Mouse (Mus musculus) induced T-regulatory cell, adult 2 months (primary cell): ENCODE measurements around the gene Ces2b.
"Not testable (repeated sequence)": the region's sequence is repeated elsewhere in the genome, so short reads cannot be mapped to it uniquely, and the experiment has no call there.

Experiments used
- DNase-seq: peaks from one replicate; pipeline ENCODE4 v3.0.0-alpha.2; 2012; ENCODE audit warnings: low read depth

Gene Ces2b

DNA sequence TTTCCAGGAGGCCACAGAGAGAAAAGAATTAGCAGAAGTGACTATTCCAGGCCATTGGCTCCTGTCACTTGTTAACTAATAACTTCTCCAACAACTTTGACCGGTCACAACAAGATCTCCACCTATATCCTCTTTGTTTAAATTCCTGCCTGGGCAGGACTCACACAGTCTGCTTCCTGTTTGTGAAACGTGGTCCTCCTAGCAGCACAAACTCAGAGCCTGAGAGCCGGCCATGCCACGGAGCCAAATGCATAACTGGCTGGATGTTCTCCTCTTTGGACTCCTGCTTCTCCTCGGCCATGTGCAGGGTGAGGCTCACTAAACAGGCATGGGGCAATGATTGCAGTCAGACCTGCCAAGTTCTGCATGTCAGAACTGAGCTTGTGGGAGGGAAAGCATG is at the start of gene Ces2b:
TSS of gene Ces2b (plus strand) at position 133 of the 400 bp plus-strand sequence.
- no peak for DNase-seq

DNA sequence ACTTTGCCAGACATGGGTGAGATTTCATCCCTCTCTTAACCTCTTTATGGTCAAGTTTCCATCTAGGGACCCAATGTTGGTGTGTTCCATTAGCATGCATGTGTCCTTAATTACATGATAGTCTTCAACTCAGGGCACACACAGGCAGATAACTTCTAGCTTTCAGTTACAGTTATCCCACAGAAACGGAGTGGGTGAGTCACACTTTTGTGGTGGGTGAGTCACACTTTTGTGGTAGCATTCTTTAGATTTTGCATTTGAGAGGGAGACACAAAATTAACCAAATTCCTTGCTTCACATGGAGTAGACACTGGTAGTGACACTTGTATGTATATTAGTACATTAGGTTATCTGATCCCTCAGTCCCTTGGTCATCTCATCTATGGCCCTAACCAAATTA is 44.3 kb upstream of the Ces2b start:
- DNase-seq = peak; percentile 24

DNA sequence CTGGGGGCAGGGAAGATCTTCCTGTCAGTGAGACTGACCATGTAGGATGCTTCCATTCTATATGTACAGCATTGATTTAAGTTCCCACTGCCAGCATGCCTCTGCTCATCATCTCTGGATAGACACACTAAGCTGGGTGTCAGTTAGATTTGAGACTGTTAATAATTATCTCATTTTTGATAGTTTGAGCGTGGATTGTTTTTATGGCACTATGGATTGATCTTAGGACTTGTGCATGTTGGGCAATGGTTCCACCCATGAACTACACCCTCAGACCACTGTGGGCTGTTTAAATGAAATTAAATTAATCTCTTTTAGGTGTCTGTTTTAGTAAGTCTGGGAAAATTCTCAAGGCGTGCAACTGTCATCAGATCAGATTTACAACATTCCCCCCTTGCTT is 42.4 kb upstream of the Ces2b start:
- no peak for DNase-seq

DNA sequence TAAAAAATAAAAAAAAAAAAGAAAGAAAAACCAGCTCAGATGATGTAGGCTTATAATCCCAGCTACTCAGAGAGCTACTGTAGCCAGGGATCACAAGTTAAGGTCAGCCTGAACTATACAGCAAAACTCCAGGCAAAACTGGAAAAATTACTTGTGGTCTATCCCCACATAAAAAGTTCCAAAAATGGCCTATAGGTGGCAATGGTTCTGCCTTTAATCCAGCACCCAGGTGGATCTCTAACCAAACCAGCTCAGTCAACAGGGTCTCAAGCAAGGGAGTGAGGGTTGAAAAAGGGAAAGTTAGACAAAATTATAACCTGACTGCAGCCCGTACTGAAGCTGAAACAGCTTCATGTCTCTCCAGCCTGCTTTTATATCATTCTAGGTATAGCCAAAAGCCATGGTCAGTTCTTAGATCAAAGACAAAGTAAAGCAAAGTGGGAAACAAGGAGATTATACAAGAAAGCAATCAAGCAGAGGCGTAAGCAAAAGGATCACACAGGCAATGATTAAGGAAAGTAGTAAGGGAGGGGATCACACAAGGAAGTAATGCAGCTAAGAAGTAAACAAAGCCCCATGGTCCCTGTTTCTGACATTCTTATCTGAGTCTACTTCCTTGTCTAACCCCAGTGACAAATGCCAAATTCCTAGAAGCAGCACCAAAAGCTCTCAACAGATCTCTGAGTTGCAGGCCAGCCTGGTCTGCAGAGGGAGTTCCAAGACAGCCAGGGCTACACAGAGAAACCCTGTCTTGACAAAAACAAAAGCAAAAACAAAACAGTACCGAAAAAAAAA is 41.3 kb upstream of the Ces2b start:
- peak; percentile 70 for DNase-seq

DNA sequence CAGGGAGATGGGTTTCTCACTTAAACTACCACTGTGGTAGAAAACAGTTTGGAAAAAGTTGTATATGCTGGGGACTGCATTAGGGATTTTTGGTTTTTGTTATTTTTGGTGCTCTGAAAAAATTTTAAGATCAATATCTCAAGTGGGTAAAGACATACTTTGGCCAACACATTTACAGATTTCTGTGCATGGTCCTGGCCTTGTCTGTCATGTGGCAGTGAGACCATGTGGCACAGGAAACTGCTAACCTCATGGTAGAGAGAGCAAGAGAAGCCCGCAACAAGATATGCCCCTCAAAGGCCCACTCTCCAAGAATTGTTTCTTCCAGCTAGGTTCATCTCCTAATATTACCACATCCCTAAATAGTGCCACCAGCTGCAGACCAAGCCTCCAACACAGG is 32.0 kb upstream of the Ces2b start:
- DNase-seq = no peak

DNA sequence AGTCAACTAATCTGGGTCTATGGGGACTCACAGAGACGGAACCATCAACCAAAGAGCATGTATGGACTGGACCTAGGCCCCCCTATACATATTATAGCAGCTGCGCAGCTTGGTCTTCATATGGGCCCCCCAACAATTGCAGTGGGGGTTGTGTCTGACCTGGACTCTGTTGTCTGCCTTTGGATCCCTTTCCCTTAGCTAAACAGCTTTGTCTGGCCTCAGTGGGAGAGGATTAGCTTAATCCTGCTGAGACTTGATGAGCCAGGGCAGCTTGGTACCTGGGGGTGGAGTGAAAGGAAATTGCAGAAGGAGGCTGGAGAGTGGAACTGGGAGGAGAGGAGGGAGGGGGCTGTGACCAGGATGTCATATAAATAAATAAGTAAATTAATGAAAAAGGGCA is 25.2 kb upstream of the Ces2b start:
- no peak for DNase-seq

DNA sequence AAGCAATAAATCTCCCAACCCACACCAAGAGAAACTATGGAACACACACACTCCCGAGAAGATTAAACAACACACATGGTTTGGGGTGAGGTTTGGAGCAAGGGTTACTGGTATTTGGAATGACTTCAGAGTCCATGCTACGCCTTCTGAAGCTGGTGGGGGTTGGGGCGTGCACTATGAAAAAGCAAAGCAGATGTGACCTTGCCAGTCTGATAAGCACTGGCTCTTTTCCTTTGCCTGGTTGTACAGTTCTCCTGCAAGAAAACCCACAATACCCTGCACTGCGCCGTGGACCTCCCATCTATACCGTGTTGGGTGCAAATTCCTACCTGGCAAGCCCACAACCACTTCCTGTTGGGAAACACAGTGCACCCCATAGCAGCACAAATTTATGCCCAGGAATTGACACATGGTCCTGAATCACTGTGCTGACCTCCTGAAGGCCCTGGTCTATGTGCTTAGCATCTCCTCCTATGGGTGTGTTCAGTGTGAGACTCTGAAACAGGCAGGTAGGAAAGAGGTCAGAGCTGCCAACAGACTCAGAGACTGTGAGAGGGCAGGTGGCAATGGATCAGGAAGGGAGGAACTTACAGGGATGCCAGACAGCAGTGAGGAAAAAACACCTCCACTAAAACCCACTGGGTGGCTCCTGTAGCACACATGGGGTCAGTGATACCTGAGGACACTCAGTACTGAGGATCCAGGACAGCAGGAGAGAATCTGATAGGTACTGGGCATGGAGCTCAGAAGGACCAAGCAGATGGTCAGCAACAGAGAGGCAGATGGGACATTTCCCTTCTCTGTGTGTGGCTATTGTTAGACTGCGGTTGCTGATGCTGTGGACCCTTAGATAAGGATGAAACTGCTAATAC is 22.6 kb upstream of the Ces2b start:
- DNase-seq = no peak

DNA sequence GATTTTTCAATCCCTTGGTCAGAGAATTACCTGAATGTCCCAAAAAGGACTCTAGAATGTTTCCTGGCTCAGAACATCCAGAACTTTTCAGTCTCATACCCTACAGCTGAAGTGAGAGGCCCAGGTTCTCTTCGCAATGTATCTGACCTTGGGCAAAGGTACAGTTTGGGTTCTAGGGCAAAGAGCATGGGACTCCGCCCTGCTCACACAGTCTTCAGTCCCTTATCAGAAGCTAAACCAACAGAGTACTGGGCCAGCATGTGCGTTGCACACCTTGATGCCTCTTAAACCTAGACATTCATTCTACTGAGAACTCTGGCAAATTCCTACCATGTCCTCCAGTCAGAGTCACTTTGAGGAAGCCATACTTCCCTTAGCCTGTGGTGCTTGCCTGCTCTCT is 21.9 kb upstream of the Ces2b start:
- DNase-seq = no peak

DNA sequence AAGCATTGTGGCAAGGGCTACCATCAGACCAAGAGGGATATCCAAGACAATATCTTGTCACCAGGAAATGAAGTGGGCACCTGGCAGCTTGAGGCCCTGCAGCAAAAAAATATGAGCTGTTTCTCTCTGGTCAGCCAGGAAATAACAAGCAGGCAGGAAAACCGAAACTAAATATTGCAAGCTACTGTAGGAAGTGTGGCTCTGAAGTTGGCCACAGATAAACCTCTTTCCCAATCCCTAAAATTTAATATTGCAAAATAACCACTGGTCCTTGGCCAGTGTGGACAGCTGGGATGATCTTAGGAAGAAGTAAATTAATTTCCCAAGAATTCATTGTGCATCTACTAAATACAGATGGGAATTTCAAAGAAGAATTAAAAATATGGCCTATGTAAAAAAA is 4.5 kb upstream of the Ces2b start:
- no peak for DNase-seq

DNA sequence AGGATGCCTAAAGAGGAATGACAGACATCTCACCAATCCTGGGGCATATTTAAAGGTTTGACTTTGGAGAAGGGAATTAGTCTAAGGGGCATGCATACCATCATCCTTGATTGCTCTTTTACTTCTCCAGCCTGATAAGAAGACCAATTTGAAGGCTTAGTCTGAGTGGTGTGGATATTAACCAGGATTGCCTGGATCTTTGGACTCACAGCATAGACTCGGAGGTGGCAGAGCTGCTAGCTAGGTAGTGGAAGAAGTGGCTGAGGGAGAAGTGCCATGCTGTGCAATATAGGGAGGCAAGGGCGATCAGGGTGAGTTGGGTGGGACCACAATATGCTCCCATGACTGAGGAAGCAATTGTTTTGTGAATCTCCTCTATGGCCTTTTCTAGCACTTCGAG is 3.2 kb upstream of the Ces2b start:
- DNase-seq = no peak

DNA sequence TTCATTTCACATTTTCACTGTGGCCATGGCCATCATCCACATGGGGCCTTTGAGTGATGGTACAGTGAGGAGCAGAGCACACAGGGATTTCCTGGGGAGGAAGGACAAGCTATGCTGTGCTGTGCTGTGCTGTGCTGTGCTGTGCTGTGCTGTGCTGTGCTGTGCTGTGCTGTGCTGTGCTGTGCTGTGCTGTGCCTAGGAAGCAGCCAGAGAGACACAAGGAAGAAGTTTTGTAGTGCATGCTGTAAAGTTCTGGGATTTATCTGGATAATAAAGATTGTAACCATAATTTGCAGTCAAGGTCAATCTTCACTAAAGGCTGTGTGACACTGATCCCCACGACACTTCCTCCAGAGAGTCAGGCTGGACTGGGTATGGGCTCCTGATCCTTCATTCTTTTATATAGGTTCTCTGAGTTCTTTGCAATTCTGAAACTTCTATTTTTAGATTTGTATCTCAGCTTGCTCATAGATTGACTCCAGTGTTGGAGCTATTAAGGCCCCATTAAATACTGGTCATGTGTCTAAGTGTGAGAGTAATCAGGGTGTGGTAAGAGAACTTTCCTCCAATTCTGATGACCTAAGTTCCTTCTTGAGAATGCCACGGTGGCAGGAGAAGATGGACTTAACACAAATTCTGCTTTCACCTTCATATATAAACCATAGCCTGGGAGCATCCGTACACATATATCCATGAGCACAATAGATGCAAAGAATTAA is 10.1 kb downstream of the Ces2b start:
- no peak for DNase-seq

DNA sequence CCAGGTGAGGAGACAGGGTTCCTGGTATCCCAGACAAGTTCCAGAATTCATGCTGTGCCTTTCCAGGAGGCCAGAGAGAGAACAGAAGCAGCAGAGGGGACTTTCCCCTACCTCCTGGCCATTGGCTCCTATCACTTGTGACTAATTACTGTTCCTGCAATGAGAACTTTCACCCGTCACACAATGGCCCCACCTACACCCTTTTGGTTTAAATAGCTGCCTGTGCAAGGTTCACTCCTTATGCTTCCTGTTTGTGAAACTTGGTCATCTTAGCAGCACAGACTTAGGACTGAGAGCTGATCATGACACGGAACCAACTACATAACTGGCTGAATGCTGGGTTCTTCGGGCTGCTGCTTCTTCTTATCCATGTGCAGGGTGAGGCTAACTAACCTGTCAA is 15.5 kb downstream of the Ces2b start, which contains the start of gene Ces2c:
TSS of gene Ces2c (plus strand) at position 238 of the 400 bp plus-strand sequence.
- DNase-seq = peak; percentile 44

DNA sequence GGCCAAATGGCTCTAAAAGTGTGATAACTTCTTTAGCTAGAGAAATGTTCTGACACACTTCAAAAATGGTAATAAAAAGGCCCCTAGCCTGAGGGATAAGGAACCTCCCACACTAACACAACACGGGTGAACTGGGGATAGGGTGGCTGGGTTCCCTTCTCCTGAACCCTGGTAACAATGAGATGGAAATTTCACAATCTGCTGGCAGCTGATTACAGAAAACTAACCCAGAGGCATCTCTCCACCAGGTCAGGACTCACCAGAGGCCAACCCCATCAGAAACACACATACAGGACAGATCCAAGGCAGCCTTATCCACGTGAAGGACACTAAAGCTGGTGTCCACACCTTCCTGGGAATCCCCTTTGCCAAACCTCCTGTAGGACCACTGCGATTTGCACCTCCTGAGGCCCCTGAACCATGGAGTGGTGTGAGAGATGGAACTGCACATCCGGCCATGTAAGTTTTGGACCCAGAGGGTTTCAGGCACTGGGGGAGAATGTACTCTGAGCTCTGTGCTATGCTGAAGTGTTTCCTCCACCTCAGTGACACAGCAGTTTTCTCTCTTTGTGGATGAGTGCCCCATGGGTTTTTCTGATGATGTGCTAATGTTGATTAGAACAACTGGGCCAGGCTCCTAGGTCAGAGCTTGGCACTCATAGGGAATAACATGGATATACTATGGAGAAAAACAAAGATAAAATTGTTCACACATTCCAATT is 16.5 kb downstream of the Ces2b start:
- no peak for DNase-seq

DNA sequence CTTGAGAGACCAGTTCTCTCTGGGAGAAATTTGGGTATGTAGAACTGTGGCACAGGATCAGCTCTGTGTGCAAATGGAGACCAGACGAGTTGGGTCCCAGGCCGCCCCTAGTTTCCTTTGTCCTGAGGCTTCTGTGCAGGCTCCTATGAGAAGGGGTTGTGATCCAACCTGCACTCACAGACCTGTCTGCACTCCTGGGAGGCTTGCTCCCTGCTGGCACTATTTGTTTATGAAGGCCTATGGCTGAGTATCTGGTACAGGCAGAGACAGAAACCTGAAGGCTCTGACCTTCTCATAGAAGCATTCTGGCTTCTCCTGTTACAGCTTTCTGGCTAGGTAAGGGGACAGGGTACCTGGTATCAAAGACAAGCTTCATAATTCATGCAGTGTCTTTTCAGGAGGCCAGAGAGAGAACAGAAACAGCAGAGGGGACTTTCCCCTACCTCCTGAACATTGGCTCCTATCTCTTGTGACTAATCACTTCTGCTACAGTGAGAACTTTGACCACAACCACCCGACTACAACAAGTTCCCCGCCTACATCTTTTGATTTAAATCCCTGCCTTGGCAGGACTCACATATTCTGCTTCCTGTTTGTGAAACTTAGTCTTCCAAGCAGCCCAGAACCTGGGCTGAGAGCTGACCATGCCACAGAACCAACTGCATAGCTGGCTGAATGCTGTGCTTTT is 35.6 kb downstream of the Ces2b start:
- DNase-seq = not testable (repeated sequence)

DNA sequence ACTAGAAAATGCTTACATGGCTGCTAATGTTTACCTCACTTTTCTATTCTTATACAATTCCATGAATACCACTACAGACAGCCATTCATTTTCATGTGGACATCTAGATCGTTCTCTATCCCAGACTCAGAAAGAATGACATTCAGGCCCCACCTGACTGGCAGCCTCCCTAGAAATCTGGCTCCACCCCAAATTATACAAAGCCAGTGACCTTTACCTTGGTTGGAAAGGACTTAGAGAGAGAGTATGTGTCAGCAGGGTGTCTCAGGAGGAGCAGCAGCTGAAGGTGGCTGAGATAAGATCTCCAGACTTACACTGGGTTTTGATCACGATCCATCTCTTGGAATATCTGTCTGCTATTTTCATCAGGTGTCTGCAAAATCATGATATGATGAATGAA is 37.5 kb downstream of the Ces2b start:
- DNase-seq = not testable (repeated sequence)

DNA sequence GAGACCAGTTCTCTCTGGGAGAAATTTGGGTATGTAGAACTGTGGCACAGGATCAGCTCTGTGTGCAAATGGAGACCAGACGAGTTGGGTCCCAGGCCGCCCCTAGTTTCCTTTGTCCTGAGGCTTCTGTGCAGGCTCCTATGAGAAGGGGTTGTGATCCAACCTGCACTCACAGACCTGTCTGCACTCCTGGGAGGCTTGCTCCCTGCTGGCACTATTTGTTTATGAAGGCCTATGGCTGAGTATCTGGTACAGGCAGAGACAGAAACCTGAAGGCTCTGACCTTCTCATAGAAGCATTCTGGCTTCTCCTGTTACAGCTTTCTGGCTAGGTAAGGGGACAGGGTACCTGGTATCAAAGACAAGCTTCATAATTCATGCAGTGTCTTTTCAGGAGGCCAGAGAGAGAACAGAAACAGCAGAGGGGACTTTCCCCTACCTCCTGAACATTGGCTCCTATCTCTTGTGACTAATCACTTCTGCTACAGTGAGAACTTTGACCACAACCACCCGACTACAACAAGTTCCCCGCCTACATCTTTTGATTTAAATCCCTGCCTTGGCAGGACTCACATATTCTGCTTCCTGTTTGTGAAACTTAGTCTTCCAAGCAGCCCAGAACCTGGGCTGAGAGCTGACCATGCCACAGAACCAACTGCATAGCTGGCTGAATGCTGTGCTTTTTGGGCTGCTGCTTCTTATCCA is 55.0 kb downstream of the Ces2b start:
- DNase-seq = not testable (repeated sequence)
